Mouse (Mus musculus) forebrain, embryonic 10.5 days (tissue): ENCODE measurements around the gene 3110018I06Rik. TPM values are rescaled to one million over a fixed set of nuclear protein-coding genes. Genes with fewer than 3 reads are reported as not detected.

Experiments
- DNase-seq: peaks from one replicate; pipeline ENCODE4 v3.0.0-alpha.2; 2017; ENCODE audit warnings: low spot score; ENCODE audit errors: extremely low spot score
- H3K27ac ChIP-seq: fragments of 300-500 bp; sonication (generic); 2 replicates; pipeline ENCODE4 v1.5.1; 2016; ENCODE audit warnings: mild to moderate bottlenecking
- H3K27me3 ChIP-seq: fragments of 300-500 bp; sonication (generic); 2 replicates; pipeline ENCODE4 v1.6.1; 2016; ENCODE audit warnings: mild to moderate bottlenecking; ENCODE audit not compliant: poor library complexity, severe bottlenecking
- H3K36me3 ChIP-seq: fragments of 300-500 bp; sonication (generic); replicated peaks from 2 replicates; pipeline ENCODE4 v1.6.1; 2016; ENCODE audit warnings: mild to moderate bottlenecking, moderate library complexity
- H3K4me1 ChIP-seq: fragments of 300-500 bp; sonication (generic); 2 replicates; pipeline ENCODE4 v1.6.1; 2016
- H3K4me3 ChIP-seq: fragments of 300-500 bp; sonication (generic); 2 replicates; pipeline ENCODE4 v1.5.1; 2016; ENCODE audit warnings: mild to moderate bottlenecking, moderate library complexity
- H3K9me3 ChIP-seq: fragments of 300-500 bp; sonication (generic); 2 replicates; pipeline ENCODE4 v1.6.1; 2016; ENCODE audit warnings: mild to moderate bottlenecking, moderate library complexity
- WGBS: fragments of 180-500 bp; shearing (Covaris S2); methylation state at CpG from one replicate; pipeline ENCODE4 v1.1.7; 2016; 5-methylcytosine and 5-hydroxymethylcytosine counted together
- polyA plus RNA-seq: library from polyadenylated mRNA; unstranded; fragments of >200 nt; fragmentation: Nextera tagmentation; extraction: Ambion mirVana; gene quantifications from 2 replicates; pipeline ENCODE4 v1.2.1, GENCODE M21; 2016

Gene 3110018I06Rik
- polyA plus RNA-seq, 1 experiment from 2014 or later, result not detected

GRCm38 (mm10) chr12:107520941-107521340 is 32.5 kb downstream of the 3110018I06Rik start:
- WGBS, result 89% methylated on average over 3 of the region's 3 CpGs
- H3K4me1 ChIP-seq, result peaks cover 26% of the 10 kb centered on the region
- H3K27ac ChIP-seq, result no peak overlapping the region
- DNase-seq, result no peak
- no peak overlapping the region for H3K4me3 ChIP-seq
- H3K9me3 ChIP-seq, result no peaks in the 10 kb centered on the region
- H3K36me3 ChIP-seq, result no peaks in the 10 kb centered on the region
- H3K27me3 ChIP-seq, result no peaks in the 10 kb centered on the region

GRCm38 (mm10) chr12:107528346-107528880 is 40.0 kb downstream of the 3110018I06Rik start:
- 62% methylated on average over 1 of the region's 1 CpGs for WGBS
- Histone ChIP-seq H3K27me3 (no peaks in the 10 kb centered on the region), H3K4me3 (no peak overlapping the region), H3K4me1 (no peaks in the 10 kb centered on the region), H3K9me3 (no peaks in the 10 kb centered on the region; the same call in 1 of the 2 replicates), H3K27ac (no peak overlapping the region), H3K36me3 (no peaks in the 10 kb centered on the region)
- DNase-seq, result no peak

- Histone ChIP-seq H3K4me1 (no peaks in the 10 kb centered on the region), H3K27me3 (no peaks in the 10 kb centered on the region), H3K9me3 (no peaks in the 10 kb centered on the region; the same call in 1 of the 2 replicates), H3K4me3 (no peak overlapping the region), H3K27ac (no peak overlapping the region), H3K36me3 (no peaks in the 10 kb centered on the region)
- 94% methylated on average over 7 of the region's 7 CpGs for WGBS
- DNase-seq, result no peak
Measured at GRCm38 (mm10) chr12:107532871-107533270, 44.4 kb downstream of the 3110018I06Rik start.
